Mouse (Mus musculus) retina, postnatal 1 day (tissue): ENCODE results near the gene Pacsin1.
"Not testable (repeated sequence)": the region's sequence is repeated elsewhere in the genome, so short reads cannot be mapped to it uniquely, and the experiment has no call there.

ENCODE experiments used
- DNase-seq: peaks from one replicate; pipeline ENCODE4 v3.0.0-alpha.2; 2012

Gene Pacsin1

GRCm38 (mm10) chr17:27636132-27637020, 18.9 kb upstream of the Pacsin1 start, which contains the start of gene Rps10:
Gene Rps10 (minus strand): TSS chr17:27636669.
- DNase-seq: peak; percentile 65

- DNase-seq: peak; percentile 38
These were observed 18.0 kb upstream of the Pacsin1 start for GRCm38 (mm10) chr17:27637333-27637732.

- DNase-seq: no peak
These were observed 16.4 kb upstream of the Pacsin1 start for GRCm38 (mm10) chr17:27638921-27639332.

GRCm38 (mm10) chr17:27639851-27640250, 15.5 kb upstream of the Pacsin1 start:
- not testable (repeated sequence) for DNase-seq

DNA sequence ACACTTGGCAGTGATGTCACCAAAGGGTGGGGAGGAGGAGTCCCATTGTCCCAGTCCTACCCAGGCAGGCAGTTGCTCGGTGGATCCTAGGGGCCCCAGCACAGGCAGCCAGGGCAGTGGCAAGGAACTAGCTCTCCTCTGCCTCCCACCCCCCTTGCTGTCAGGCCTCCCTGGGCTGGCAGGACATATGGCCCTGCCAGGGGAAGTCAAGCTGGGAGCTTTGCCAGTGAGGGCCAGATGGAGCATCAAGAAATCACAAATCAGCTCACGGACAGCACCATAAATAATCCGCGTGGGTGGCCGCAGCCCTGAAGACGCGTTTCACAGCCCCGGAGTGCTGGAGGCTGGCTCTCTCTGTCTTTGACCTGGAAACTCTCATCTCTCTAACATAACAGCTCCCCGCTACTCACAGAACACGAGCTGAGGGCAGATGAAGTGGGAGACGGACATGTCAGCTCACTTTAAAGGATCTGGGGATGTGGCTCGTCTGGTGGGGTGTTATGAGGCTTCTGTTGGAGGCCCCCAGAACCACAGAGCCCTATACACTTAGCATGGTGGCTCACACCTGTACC, 12.7 kb upstream of the Pacsin1 start:
- peak; percentile 96 for DNase-seq

DNA sequence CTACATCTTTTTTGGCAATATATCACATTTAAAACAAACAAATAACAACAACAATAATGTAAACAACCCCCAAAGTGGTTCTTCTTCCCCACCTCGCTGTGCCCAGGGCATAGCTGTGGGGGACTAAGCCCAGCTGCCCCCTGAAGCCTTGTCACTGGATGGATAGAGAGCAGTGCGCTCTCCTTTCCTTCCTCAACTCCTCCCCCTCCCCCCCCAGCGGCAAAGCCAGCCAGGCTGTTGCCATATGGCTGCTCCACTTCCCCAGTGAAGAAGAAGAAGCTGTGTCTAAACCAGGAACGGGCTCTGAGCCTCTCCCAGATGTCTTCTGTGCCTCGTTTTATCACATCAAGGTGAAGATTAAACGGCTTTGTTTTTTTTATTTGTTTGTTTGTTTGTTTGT, 12.2 kb upstream of the Pacsin1 start:
- peak; percentile 84 for DNase-seq

GRCm38 (mm10) chr17:27643756-27644155, 11.6 kb upstream of the Pacsin1 start:
- peak; percentile 37 for DNase-seq

- no peak for DNase-seq
These were observed 10.7 kb upstream of the Pacsin1 start for GRCm38 (mm10) chr17:27644572-27644971.

- no peak for DNase-seq
These were observed 9.5 kb upstream of the Pacsin1 start for GRCm38 (mm10) chr17:27645807-27646206.

- DNase-seq: peak; percentile 68
These were observed 5.1 kb upstream of the Pacsin1 start for GRCm38 (mm10) chr17:27650160-27650559.

GRCm38 (mm10) chr17:27650586-27650985, 4.7 kb upstream of the Pacsin1 start:
- no peak for DNase-seq

- DNase-seq: no peak
These were observed 3.1 kb upstream of the Pacsin1 start for GRCm38 (mm10) chr17:27652046-27652790.

GRCm38 (mm10) chr17:27653253-27653959, 1.9 kb upstream of the Pacsin1 start:
- no peak for DNase-seq

GRCm38 (mm10) chr17:27656011-27656399, 696 bp downstream of the Pacsin1 start:
- peak; percentile 41 for DNase-seq

GRCm38 (mm10) chr17:27656414-27656813, 1.1 kb downstream of the Pacsin1 start:
- no peak for DNase-seq

DNA sequence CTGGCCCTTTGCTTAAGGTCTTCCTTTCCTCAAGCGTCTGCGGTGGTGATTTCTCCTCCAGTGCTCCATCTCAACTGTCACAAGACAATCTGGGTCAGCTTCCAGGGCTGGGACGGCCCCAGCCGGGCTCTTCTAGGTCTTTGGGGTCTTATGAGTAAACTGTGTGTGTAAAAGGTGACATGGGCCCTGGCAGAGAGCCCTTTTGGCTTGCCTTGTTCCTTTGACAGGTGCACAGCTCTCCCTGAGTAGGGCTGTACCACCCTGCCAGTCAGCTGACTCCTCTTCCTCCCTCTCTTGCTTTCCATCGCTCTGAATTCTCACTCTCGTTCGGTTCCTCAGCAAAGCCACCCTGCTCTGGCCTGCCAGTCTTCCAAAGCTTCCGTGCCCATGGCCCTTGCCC, 1.8 kb downstream of the Pacsin1 start:
- DNase-seq: no peak

- DNase-seq: no peak
These were observed 3.5 kb downstream of the Pacsin1 start for GRCm38 (mm10) chr17:27658767-27659166.

DNA sequence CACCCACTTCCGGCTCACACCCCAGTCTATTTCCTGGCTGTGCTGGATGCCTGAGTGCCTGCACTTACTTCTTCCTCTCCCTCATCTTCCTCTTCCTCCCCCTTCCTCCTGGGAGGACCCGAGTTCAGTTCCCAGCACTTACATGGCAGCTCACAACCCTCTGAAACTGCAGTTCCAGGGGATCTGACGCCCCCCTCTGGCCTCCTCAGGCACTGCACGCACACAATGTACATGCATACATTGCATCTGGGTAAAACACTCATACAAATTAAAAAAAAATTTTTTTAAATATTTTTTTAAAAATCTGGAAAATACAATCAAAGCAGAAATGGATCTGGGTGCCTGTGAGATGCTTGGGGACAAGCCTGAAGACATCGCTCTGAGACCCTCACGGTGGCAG, 16.4 kb downstream of the Pacsin1 start:
- DNase-seq: no peak

DNA sequence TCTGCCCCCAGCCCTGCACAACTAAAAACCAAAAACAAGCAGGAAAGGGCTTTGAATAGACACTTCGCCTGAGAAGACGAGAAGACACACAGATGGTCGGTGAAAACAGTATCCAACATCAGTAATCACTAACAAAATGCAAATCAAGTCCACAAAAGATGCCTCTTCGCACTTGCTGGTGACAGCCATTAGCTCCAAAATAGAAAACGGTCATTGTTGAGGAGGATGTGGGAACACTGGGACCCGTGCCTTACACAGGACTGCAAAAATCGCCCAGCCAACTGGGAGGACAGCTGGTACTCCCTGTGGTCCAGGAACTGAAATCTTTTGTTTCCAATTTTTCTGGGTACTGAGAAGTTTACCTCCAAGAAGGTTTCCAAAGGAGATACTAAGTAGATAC, 18.6 kb downstream of the Pacsin1 start:
- no peak for DNase-seq

DNA sequence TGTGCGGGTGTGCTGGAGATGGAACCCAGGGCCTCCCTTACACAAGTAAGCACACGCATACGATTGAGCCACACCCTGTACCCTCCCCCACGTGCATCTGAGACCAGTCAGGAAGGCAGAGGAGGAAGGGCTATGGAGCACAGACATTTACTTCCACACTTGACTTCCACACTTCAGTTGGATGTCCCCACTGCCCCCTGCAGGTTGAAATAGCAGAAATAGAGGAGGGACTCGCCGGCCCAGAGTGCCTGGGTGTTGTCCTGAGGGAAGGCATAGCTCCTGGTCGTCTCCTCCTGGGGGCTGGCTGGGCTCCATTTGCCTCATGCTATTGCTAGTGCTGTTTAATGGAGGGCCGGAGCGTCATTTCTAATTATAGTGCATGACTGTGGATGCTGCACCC, 20.1 kb downstream of the Pacsin1 start:
- no peak for DNase-seq

DNA sequence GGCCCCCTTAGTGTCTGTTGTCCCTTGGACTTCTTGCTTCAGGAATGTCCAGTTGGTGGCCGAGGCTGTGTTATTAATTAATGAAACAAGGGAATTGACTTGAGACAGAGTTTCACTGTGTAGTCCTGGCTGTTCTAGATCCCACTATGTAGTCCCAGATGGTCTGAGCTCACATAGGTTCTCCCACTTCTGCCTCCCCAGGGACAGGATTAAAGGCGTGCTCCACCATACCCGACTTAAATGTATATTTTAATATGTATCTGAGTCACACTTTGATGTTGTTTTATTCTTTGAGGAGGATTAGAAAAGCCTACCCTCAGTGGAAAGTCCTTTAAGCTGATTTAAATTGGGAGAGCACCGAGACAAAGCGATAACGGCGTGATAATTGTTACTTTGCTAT, 21.0 kb downstream of the Pacsin1 start:
- DNase-seq: no peak

GRCm38 (mm10) chr17:27677756-27678155, 22.4 kb downstream of the Pacsin1 start:
- no peak for DNase-seq
